Mouse (Mus musculus): ENCODE data around the gene Pdzrn4. TPM values are rescaled to one million over a fixed set of nuclear protein-coding genes. Genes with fewer than 3 reads are reported as not detected.
"Not testable (repeated sequence)": the region's sequence is repeated elsewhere in the genome, so short reads cannot be mapped to it uniquely, and the experiment has no call there.

Gene Pdzrn4
- 1.7 and 1.9 TPM in 2 replicates for polyA plus RNA-seq (2015; fragmentation: Nextera tagmentation; extraction: Ambion mirVana)

GRCm38 (mm10) chr15:92396770-92397608, at the start of gene Pdzrn4:
TSS of gene Pdzrn4 (plus strand) at chr15:92396881.
- 1% methylated on average over 65 of the region's 65 CpGs for WGBS
- H3K4me1 ChIP-seq (replicated peaks) = peaks cover 12% of the 10 kb centered on the region; the same call in 1 of the 2 replicates
- peak; percentile 62 for ATAC-seq

GRCm38 (mm10) chr15:92347426-92347825, 49.3 kb upstream of the Pdzrn4 start:
- H3K36me3 ChIP-seq = no peaks in the 10 kb centered on the region
- no peaks in the 10 kb centered on the region for H3K27me3 ChIP-seq (replicated peaks)
- no peak overlapping the region for H3K4me2 ChIP-seq (replicated peaks)
- ATAC-seq = no peak
- no peak overlapping the region for H3K9ac ChIP-seq
- 42% methylated on average over 4 of the region's 4 CpGs for WGBS
- no peaks in the 10 kb centered on the region for H3K4me1 ChIP-seq (replicated peaks)
- H3K27ac ChIP-seq = no peak overlapping the region
- H3K4me3 ChIP-seq (replicated peaks) = no peak overlapping the region
- no peaks in the 10 kb centered on the region for H3K9me3 ChIP-seq

More at GRCm38 (mm10) chr15:92396770-92397608, at the start of gene Pdzrn4:
- peak within 1 kb of the TSS; percentile 95 for H3K4me2 ChIP-seq (replicated peaks)
- peak within 1 kb of the TSS; percentile 37 for H3K9ac ChIP-seq
- H3K36me3 ChIP-seq = no peaks in the 10 kb centered on the region
- peak within 1 kb of the TSS; percentile 45 for H3K4me3 ChIP-seq (replicated peaks)
- H3K27me3 ChIP-seq (replicated peaks) = peaks cover 18% of the 10 kb centered on the region
- no peaks in the 10 kb centered on the region for H3K9me3 ChIP-seq
- no peak within 1 kb of the TSS for H3K27ac ChIP-seq

GRCm38 (mm10) chr15:92347902-92348301, 48.8 kb upstream of the Pdzrn4 start:
- Histone ChIP-seq H3K36me3 (no peaks in the 10 kb centered on the region), H3K4me1 (replicated peaks) (no peaks in the 10 kb centered on the region), H3K4me2 (replicated peaks) (no peak overlapping the region), H3K9ac (no peak overlapping the region), H3K4me3 (replicated peaks) (no peak overlapping the region), H3K9me3 (no peaks in the 10 kb centered on the region), H3K27ac (no peak overlapping the region), H3K27me3 (replicated peaks) (no peaks in the 10 kb centered on the region)
- ATAC-seq = no peak
- 23% methylated on average over 3 of the region's 3 CpGs for WGBS

DNA sequence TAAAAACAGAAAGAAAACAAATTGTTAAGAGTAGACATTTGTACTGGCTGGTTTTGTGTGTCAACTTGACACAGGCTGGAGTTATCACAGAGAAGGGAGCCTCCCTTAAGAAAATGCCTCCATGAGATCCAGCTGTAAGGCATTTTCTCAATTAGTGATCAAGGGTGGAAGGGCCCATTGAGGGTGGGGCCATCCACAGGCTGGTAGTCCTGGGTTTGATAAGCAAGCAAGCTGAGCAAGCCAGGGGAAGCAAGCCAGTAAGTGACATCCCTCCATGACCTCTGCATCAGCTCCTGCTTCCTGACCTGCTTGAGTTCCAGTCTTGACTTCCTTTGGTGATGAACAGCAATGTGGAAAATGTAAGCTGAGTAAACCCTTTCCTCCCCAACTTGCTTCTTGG, 48.2 kb upstream of the Pdzrn4 start:
- not testable (repeated sequence) for H3K4me1 ChIP-seq (replicated peaks); ATAC-seq; H3K9ac ChIP-seq; H3K36me3 ChIP-seq; H3K27ac ChIP-seq; H3K4me2 ChIP-seq (replicated peaks); H3K4me3 ChIP-seq (replicated peaks); H3K9me3 ChIP-seq; H3K27me3 ChIP-seq (replicated peaks)

DNA sequence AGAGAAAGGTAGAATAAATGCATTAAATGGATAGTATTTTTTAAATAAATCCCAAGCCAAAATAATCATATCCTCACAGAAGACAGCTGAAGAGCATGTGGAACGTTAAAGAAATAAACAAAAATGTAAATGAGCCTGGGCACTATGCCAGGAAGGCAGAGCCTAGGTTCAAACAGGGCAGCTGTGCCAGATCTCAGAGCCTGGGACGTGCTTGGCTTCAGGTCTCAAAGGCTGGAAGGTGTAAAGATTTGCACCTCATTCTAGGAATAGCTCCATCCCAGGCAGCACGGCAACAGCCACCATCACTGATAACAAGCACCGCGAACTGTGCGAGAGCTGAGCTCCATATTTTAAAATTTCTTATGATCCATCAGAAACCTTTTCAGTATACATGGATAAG, 32.5 kb upstream of the Pdzrn4 start:
- Histone ChIP-seq H3K4me3 (replicated peaks) (no peak overlapping the region), H3K4me2 (replicated peaks) (no peak overlapping the region), H3K9ac (no peak overlapping the region), H3K36me3 (no peaks in the 10 kb centered on the region), H3K9me3 (no peaks in the 10 kb centered on the region), H3K27me3 (replicated peaks) (no peaks in the 10 kb centered on the region), H3K27ac (no peak overlapping the region), H3K4me1 (replicated peaks) (no peaks in the 10 kb centered on the region)
- 45% methylated on average over 6 of the region's 6 CpGs for WGBS
- ATAC-seq = no peak

DNA sequence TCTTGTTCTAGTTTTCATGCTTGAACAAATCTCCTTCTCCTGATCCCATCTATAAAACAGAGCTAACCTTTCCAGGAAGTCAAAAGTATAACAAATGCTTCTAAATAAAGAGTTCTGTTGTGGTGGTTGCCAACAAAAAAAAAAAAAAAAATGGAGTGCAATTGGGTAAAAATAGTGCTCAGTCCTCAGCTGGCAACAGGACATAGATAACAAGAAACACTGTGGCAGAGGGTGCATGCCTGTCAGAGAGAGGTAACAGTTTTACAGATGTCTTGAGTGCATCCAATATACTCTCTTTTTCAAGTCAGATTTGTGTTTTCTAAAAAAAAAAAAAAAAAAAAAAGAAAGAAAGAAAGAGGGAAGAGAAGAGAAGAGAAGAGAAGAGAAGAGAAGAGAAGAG, 32.1 kb upstream of the Pdzrn4 start:
- Histone ChIP-seq H3K4me3 (replicated peaks) (no peak overlapping the region), H3K36me3 (no peaks in the 10 kb centered on the region), H3K27ac (no peak overlapping the region), H3K9ac (no peak overlapping the region), H3K27me3 (replicated peaks) (no peaks in the 10 kb centered on the region), H3K4me1 (replicated peaks) (no peaks in the 10 kb centered on the region), H3K9me3 (no peaks in the 10 kb centered on the region), H3K4me2 (replicated peaks) (no peak overlapping the region)
- ATAC-seq = no peak

GRCm38 (mm10) chr15:92394811-92395210, 1.9 kb upstream of the Pdzrn4 start:
- Histone ChIP-seq H3K9ac (no peak overlapping the region), H3K27me3 (replicated peaks) (peaks cover 18% of the 10 kb centered on the region), H3K27ac (no peak overlapping the region), H3K4me3 (replicated peaks) (no peak overlapping the region), H3K4me1 (replicated peaks) (peaks cover 12% of the 10 kb centered on the region; the same call in 1 of the 2 replicates), H3K36me3 (no peaks in the 10 kb centered on the region), H3K4me2 (replicated peaks) (no peak overlapping the region), H3K9me3 (no peaks in the 10 kb centered on the region)
- no peak for ATAC-seq
- 88% methylated on average over 5 of the region's 5 CpGs for WGBS

- 0 out of 2 replicates have a peak, but pooled peaks have one; percentile 28 for ATAC-seq
- 0 out of 2 replicates have a peak overlapping the region, but pooled peaks have one; percentile 36 for H3K27ac ChIP-seq
- WGBS = 47% methylated on average over 2 of the region's 2 CpGs
Measured at GRCm38 (mm10) chr15:92398747-92399146, 2.1 kb downstream of the Pdzrn4 start.

DNA sequence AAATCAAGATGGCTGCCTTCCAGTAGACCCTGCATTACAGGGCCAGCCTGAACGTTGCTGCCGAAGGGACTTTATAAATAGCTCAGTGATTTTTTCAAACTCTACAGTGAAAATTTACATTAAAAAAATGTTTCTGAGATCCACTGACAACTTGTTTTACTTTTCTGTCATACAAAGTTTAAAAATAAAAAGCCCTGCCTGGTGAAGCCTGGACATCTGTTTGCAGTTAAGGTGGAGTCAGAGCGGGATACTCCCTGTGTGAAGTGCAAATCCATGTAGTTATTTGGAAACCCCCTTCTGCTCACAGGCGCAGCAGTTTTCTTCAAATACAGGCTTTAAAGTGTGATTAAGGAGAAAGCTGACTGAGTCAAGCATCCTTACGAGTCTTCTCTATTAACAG, 2.6 kb downstream of the Pdzrn4 start:
- Histone ChIP-seq H3K4me2 (replicated peaks) (no peak overlapping the region), H3K27me3 (replicated peaks) (peaks cover 18% of the 10 kb centered on the region), H3K4me1 (replicated peaks) (peaks cover 12% of the 10 kb centered on the region; the same call in 1 of the 2 replicates), H3K36me3 (no peaks in the 10 kb centered on the region), H3K27ac (no peak overlapping the region), H3K9ac (no peak overlapping the region), H3K4me3 (replicated peaks) (no peak overlapping the region), H3K9me3 (no peaks in the 10 kb centered on the region)
- 43% methylated on average over 5 of the region's 5 CpGs for WGBS
- ATAC-seq = peak; percentile 47; the same call in 1 of the 2 replicates

More at GRCm38 (mm10) chr15:92398747-92399146, 2.1 kb downstream of the Pdzrn4 start:
- no peaks in the 10 kb centered on the region for H3K36me3 ChIP-seq
- no peak overlapping the region for H3K4me3 ChIP-seq (replicated peaks)
- no peak overlapping the region for H3K9ac ChIP-seq
- no peaks in the 10 kb centered on the region for H3K9me3 ChIP-seq
- H3K4me2 ChIP-seq (replicated peaks) = no peak overlapping the region
- H3K4me1 ChIP-seq (replicated peaks) = peaks cover 12% of the 10 kb centered on the region; the same call in 1 of the 2 replicates
- peaks cover 18% of the 10 kb centered on the region for H3K27me3 ChIP-seq (replicated peaks)

DNA sequence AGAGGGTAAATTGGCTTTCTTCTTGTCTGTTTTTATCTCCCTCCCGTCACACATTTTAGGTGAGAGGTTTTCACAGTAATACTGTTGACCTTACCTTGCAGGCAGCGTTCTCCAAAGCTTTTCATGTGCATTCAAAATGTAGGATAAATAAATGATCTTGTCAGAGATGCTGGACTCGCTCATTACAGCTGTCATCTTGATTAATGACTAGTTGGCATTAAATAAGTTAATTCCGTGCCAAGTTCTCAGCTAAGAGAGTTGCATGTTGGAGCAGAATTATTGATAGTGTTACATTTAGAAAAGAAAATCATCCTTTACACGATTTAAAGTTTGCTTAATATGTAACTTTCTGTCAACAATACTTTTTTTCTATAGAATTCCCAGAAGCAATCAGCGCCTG, 4.9 kb downstream of the Pdzrn4 start:
- H3K27me3 ChIP-seq (replicated peaks) = peaks cover 16% of the 10 kb centered on the region
- H3K36me3 ChIP-seq = no peaks in the 10 kb centered on the region
- no peak overlapping the region for H3K27ac ChIP-seq
- ATAC-seq = no peak
- H3K4me1 ChIP-seq (replicated peaks) = peaks cover 12% of the 10 kb centered on the region; the same call in 1 of the 2 replicates
- H3K9ac ChIP-seq = no peak overlapping the region
- no peaks in the 10 kb centered on the region for H3K9me3 ChIP-seq
- no peak overlapping the region for H3K4me3 ChIP-seq (replicated peaks)
- no peak overlapping the region for H3K4me2 ChIP-seq (replicated peaks)
- WGBS = 41% methylated on average over 6 of the region's 6 CpGs

DNA sequence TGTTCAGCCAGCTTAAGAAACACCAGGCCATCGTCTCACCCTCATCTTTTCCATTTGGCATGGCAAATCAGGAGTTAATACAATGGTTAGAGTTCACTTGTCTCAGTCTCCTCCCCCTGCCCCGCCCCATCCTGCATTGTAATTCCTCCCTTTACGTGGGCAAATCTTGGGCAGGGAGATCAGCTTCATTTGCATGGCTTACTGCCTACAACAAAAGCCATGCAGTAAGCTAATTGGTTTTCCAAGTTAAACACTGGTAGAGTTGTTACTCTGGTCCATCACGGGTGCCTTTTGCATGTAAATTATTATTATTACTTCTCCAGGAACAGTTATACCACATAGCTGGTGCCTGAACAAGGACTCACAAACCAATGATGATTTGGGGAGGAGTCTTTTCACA, 18.6 kb downstream of the Pdzrn4 start:
- Histone ChIP-seq H3K4me3 (replicated peaks) (no peak overlapping the region), H3K4me1 (replicated peaks) (no peaks in the 10 kb centered on the region), H3K36me3 (no peaks in the 10 kb centered on the region), H3K9me3 (no peaks in the 10 kb centered on the region), H3K27ac (no peak overlapping the region), H3K27me3 (replicated peaks) (no peaks in the 10 kb centered on the region), H3K9ac (no peak overlapping the region), H3K4me2 (replicated peaks) (no peak overlapping the region)
- WGBS = 31% methylated on average over 4 of the region's 4 CpGs
- no peak for ATAC-seq

GRCm38 (mm10) chr15:92416141-92416540, 19.5 kb downstream of the Pdzrn4 start:
- Histone ChIP-seq H3K4me3 (replicated peaks) (no peak overlapping the region), H3K27me3 (replicated peaks) (no peaks in the 10 kb centered on the region), H3K4me2 (replicated peaks) (no peak overlapping the region), H3K4me1 (replicated peaks) (no peaks in the 10 kb centered on the region), H3K27ac (no peak overlapping the region), H3K36me3 (no peaks in the 10 kb centered on the region), H3K9ac (no peak overlapping the region), H3K9me3 (no peaks in the 10 kb centered on the region)
- WGBS = 89% methylated on average over 6 of the region's 6 CpGs
- ATAC-seq = no peak

GRCm38 (mm10) chr15:92416658-92417057, 20.0 kb downstream of the Pdzrn4 start:
- Histone ChIP-seq H3K4me1 (replicated peaks) (no peaks in the 10 kb centered on the region), H3K36me3 (no peaks in the 10 kb centered on the region), H3K27ac (no peak overlapping the region), H3K9me3 (no peaks in the 10 kb centered on the region), H3K4me3 (replicated peaks) (no peak overlapping the region), H3K27me3 (replicated peaks) (no peaks in the 10 kb centered on the region), H3K9ac (no peak overlapping the region), H3K4me2 (replicated peaks) (no peak overlapping the region)
- no peak for ATAC-seq
- 55% methylated on average over 7 of the region's 7 CpGs for WGBS

Measured in intestine, embryonic 15.5 days (tissue).